Mouse (Mus musculus) limb, embryonic 13.5 days (tissue): ENCODE results near the gene Macrod2. TPM values are rescaled to one million over a fixed set of nuclear protein-coding genes. Genes with fewer than 3 reads are reported as not detected.
A peak's percentile ranks its signal among the peaks of the same experiment; 100 is the strongest.

Experiments
- ATAC-seq: fragments of 200-750 bp; cut with Nextera tagmentation; 2 replicates; pipeline ENCODE4 v1.8.0; 2017; ENCODE audit warnings: low read depth, moderate number of reproducible peaks, moderate TSS enrichment; ENCODE audit not compliant: low FRiP score
- H3K27ac ChIP-seq: fragments of 300-500 bp; sonication (generic); 2 replicates; pipeline ENCODE4 v1.5.1; 2015; ENCODE audit warnings: inconsistent platforms, mild to moderate bottlenecking, moderate library complexity
- H3K27me3 ChIP-seq: fragments of 300-500 bp; sonication (generic); 2 replicates; pipeline ENCODE4 v1.6.1; 2015; ENCODE audit warnings: mild to moderate bottlenecking, inconsistent platforms
- H3K36me3 ChIP-seq: fragments of 300-500 bp; sonication (generic); 2 replicates; pipeline ENCODE4 v1.6.1; 2015; ENCODE audit warnings: inconsistent platforms, mild to moderate bottlenecking, moderate library complexity
- H3K4me1 ChIP-seq: fragments of 300-500 bp; sonication (generic); 2 replicates; pipeline ENCODE4 v1.6.1; 2015; ENCODE audit warnings: inconsistent platforms
- H3K4me2 ChIP-seq: fragments of 300-500 bp; sonication (generic); replicated peaks from 2 replicates; pipeline ENCODE4 v1.6.1; 2015; ENCODE audit warnings: inconsistent platforms, mild to moderate bottlenecking, moderate library complexity
- H3K4me3 ChIP-seq: fragments of 300-500 bp; sonication (generic); 2 replicates; pipeline ENCODE4 v1.5.1; 2015; ENCODE audit warnings: moderate library complexity, mild to moderate bottlenecking, inconsistent platforms
- H3K9ac ChIP-seq: fragments of 300-500 bp; sonication (generic); 2 replicates; pipeline ENCODE4 v1.6.1; 2015; ENCODE audit warnings: mild to moderate bottlenecking, inconsistent platforms
- H3K9me3 ChIP-seq: fragments of 300-500 bp; sonication (generic); 2 replicates; pipeline ENCODE4 v1.6.1; 2016; ENCODE audit warnings: inconsistent platforms
- WGBS: fragments of 180-500 bp; shearing (Covaris S2); methylation state at CpG from one replicate; pipeline ENCODE4 v1.1.7; 2015; 5-methylcytosine and 5-hydroxymethylcytosine counted together
- polyA plus RNA-seq: library from polyadenylated mRNA; unstranded; fragments of >200 nt; fragmentation: Nextera tagmentation; extraction: Ambion mirVana; gene quantifications from 2 replicates; pipeline ENCODE4 v1.2.1, GENCODE M21; 2015

Macrod2 gene
- polyA plus RNA-seq, 1 experiment from 2014 or later = 36.9 TPM

DNA sequence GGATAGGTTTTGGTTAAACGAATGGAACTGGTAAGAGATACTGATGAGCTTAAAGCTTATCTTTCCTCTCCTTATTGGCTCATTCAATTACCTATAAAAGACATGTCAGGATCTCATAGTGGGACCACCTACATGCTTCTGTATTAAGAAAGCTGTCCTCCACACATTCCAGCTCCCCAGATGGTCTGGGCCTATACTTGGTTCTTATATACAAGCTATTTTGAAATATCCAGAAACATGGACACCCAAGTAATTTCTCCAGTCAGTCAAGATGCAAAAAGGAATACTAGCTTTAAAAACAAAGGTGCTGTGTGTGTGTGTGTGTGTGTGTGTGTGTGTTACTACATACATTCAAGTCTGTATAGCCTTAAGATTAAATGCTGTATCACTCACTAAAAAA, 833.7 kb downstream of the Macrod2 start:
- WGBS = 80% methylated on average over 1 of the region's 1 CpGs
- ATAC-seq = no peak
- H3K36me3 ChIP-seq = no peaks in the 10 kb centered on the region

DNA sequence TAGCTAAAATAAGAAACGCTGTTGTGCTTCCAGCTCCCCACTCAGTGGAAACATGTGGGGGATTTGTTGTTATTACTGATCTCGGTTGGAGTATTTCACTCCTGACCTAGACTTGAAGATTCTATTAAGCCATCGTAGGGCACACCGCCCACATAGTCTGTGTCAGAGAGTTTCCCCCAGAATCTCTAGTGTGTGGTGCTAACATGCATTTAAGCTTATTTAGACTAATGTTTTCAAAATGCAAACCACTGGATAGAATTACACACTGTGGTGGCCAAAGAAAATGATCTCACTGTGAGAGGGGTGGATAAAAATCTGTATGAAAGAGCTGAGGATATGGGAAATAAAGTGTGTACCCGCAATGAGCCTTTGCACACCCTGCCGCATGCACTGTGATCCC, 834.7 kb downstream of the Macrod2 start:
- Histone ChIP-seq H3K27ac (no peak overlapping the region), H3K4me2 (no peak overlapping the region), H3K9me3 (no peaks in the 10 kb centered on the region), H3K4me1 (peaks cover 34% of the 10 kb centered on the region), H3K27me3 (no peaks in the 10 kb centered on the region), H3K4me3 (no peak overlapping the region), H3K9ac (no peak overlapping the region), H3K36me3 (no peaks in the 10 kb centered on the region)
- ATAC-seq = no peak
- 49% methylated on average over 6 of the region's 6 CpGs for WGBS

More for the DNA sequence above, 833.7 kb downstream of the Macrod2 start:
- Histone ChIP-seq H3K27ac (no peak overlapping the region), H3K4me1 (peaks cover 26% of the 10 kb centered on the region), H3K4me3 (no peak overlapping the region), H3K9ac (no peak overlapping the region), H3K4me2 (no peak overlapping the region), H3K9me3 (no peaks in the 10 kb centered on the region), H3K27me3 (no peaks in the 10 kb centered on the region)

- H3K4me1 ChIP-seq = peaks cover 41% of the 10 kb centered on the region
- peak overlapping the region; percentile 31; the same call in 1 of the 2 replicates for H3K9ac ChIP-seq
- no peaks in the 10 kb centered on the region for H3K27me3 ChIP-seq
- peak overlapping the region; percentile 52 for H3K4me2 ChIP-seq
- no peak overlapping the region for H3K27ac ChIP-seq
- ATAC-seq = no peak
- H3K36me3 ChIP-seq = no peaks in the 10 kb centered on the region
- H3K9me3 ChIP-seq = no peaks in the 10 kb centered on the region
- 18% methylated on average over 16 of the region's 16 CpGs for WGBS
- no peak overlapping the region for H3K4me3 ChIP-seq
Observed at GRCm38 (mm10) chr2:141231011-141231668, 836.0 kb downstream of the Macrod2 start.

DNA sequence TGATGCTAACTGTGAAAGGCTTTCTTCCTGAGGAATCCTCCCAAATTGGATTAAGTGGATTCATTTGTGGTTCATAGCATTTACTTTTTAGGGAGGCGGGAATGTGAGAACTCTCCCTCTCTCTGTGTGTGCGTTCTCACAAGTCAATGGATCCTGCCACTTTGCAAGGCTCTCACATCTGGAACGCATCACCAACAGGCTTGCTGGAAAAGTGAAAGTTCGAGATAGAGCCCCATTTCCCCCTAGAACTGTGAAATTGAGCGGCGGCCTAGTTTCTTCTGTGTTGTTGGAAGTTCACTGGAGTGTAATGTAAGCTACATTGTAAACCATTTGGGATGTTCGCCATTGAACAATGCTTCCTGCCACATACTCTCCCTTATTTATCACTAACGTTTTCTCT, 839.2 kb downstream of the Macrod2 start:
- peaks cover 45% of the 10 kb centered on the region for H3K4me1 ChIP-seq
- H3K4me2 ChIP-seq = 0 out of 2 replicates have a peak overlapping the region, but pooled peaks have one; percentile 7
- H3K9me3 ChIP-seq = no peaks in the 10 kb centered on the region
- H3K27ac ChIP-seq = peak overlapping the region; percentile 80
- no peak overlapping the region for H3K4me3 ChIP-seq
- WGBS = 21% methylated on average over 8 of the region's 8 CpGs
- no peaks in the 10 kb centered on the region for H3K27me3 ChIP-seq
- peak; percentile 79; the same call in 1 of the 2 replicates for ATAC-seq
- no peaks in the 10 kb centered on the region for H3K36me3 ChIP-seq
- H3K9ac ChIP-seq = no peak overlapping the region

- Histone ChIP-seq H3K36me3 (no peaks in the 10 kb centered on the region), H3K4me1 (peaks cover 42% of the 10 kb centered on the region), H3K4me3 (no peak overlapping the region), H3K27me3 (no peaks in the 10 kb centered on the region), H3K4me2 (0 out of 2 replicates have a peak overlapping the region, but pooled peaks have one; percentile 7), H3K9me3 (no peaks in the 10 kb centered on the region), H3K9ac (no peak overlapping the region), H3K27ac (peak overlapping the region; percentile 80)
- 10% methylated on average over 5 of the region's 5 CpGs for WGBS
- peak; percentile 73; the same call in 1 of the 2 replicates for ATAC-seq
Observed at GRCm38 (mm10) chr2:141234724-141235453, 839.8 kb downstream of the Macrod2 start.

GRCm38 (mm10) chr2:141247680-141248079, 852.6 kb downstream of the Macrod2 start:
- H3K27me3 ChIP-seq = no peaks in the 10 kb centered on the region
- WGBS = 79% methylated on average over 2 of the region's 2 CpGs
- ATAC-seq = no peak

GRCm38 (mm10) chr2:141264582-141264981, 869.5 kb downstream of the Macrod2 start:
- no peak for ATAC-seq
- H3K4me1 ChIP-seq = no peaks in the 10 kb centered on the region
- no peaks in the 10 kb centered on the region for H3K36me3 ChIP-seq
- H3K27ac ChIP-seq = no peak overlapping the region
- H3K4me3 ChIP-seq = no peak overlapping the region
- no peak overlapping the region for H3K9ac ChIP-seq
- H3K4me2 ChIP-seq = no peak overlapping the region
- no peaks in the 10 kb centered on the region for H3K9me3 ChIP-seq
- 71% methylated on average over 4 of the region's 4 CpGs for WGBS
- no peaks in the 10 kb centered on the region for H3K27me3 ChIP-seq

More at GRCm38 (mm10) chr2:141247680-141248079, 852.6 kb downstream of the Macrod2 start:
- no peaks in the 10 kb centered on the region for H3K36me3 ChIP-seq
- no peak overlapping the region for H3K4me2 ChIP-seq
- H3K9ac ChIP-seq = no peak overlapping the region
- H3K4me1 ChIP-seq = peaks cover 7% of the 10 kb centered on the region
- H3K9me3 ChIP-seq = no peaks in the 10 kb centered on the region
- no peak overlapping the region for H3K4me3 ChIP-seq
- no peak overlapping the region for H3K27ac ChIP-seq

DNA sequence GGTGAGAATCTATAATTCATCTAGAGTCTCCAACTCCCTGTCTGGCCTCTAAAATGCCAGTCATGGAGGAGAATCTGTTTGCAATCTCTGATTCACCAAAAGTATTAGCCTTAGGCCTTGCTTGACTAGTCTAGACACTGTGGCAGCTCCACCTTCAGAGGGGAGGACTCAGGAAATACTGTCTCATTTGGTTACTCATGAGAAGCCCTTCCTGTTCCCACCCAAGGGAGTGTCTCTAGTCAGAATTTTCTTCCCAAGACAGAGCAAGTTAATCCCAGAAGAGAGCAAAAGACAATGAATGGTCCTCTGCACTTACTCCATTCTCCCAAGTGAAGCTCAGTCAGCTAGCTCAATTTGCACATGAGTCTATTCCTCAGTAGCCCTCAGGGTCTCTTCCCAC, 871.5 kb downstream of the Macrod2 start:
- Histone ChIP-seq H3K27ac (no peak overlapping the region), H3K36me3 (no peaks in the 10 kb centered on the region), H3K4me3 (no peak overlapping the region), H3K9me3 (no peaks in the 10 kb centered on the region), H3K4me1 (peaks cover 3% of the 10 kb centered on the region), H3K4me2 (no peak overlapping the region), H3K27me3 (no peaks in the 10 kb centered on the region), H3K9ac (no peak overlapping the region)
- ATAC-seq = no peak

DNA sequence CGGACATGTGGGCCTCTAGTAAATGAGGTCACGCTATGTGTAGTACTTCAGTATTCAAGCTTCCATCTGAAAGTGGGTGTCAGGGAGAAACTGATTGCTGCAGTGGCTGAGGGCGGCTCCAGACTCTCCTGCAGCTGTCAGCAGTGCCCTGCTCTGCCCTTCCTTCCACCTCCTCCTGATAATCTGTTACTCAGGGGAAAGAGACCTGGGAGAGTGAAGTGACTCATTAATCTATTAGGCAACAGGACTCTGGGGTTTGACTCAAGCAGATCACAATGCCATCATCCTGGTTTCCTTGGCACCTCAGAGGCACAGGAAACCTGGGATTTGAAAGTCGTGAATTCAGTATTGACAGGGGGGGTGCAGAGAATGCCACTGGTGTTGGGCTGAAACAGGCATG, 876.4 kb downstream of the Macrod2 start:
- Histone ChIP-seq H3K9ac (no peak overlapping the region), H3K9me3 (no peaks in the 10 kb centered on the region), H3K4me2 (no peak overlapping the region), H3K36me3 (no peaks in the 10 kb centered on the region), H3K4me1 (peaks cover 17% of the 10 kb centered on the region), H3K4me3 (no peak overlapping the region), H3K27ac (no peak overlapping the region), H3K27me3 (no peaks in the 10 kb centered on the region)
- no peak for ATAC-seq
- 39% methylated on average over 4 of the region's 4 CpGs for WGBS

DNA sequence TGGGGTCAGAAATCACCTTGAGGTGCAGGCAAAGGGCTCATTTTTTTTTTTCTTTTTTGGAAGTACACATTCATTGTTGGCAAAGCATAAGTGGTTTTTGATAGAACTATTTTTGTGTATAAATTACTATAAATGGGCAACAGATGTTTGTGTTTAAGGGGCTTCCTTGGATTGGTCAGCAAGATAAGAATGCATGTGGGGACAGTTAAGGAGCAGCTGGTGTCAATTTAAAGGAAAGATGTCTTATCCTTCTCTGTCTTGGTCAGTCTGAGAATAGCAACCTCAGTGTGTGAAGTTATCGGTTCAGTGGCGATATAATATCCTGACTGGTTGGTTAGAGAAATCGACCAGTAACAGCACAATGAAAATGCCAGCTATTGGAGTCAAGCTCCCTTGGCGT, 877.9 kb downstream of the Macrod2 start:
- Histone ChIP-seq H3K4me1 (peaks cover 17% of the 10 kb centered on the region), H3K27ac (no peak overlapping the region), H3K9me3 (no peaks in the 10 kb centered on the region), H3K4me2 (no peak overlapping the region), H3K27me3 (no peaks in the 10 kb centered on the region), H3K4me3 (no peak overlapping the region), H3K9ac (no peak overlapping the region), H3K36me3 (no peaks in the 10 kb centered on the region)
- peak; percentile 67; the same call in 1 of the 2 replicates for ATAC-seq
- WGBS = 36% methylated on average over 4 of the region's 4 CpGs

GRCm38 (mm10) chr2:141274262-141274661, 879.2 kb downstream of the Macrod2 start:
- Histone ChIP-seq H3K4me2 (no peak overlapping the region), H3K4me1 (peaks cover 19% of the 10 kb centered on the region), H3K36me3 (no peaks in the 10 kb centered on the region), H3K4me3 (no peak overlapping the region), H3K27me3 (no peaks in the 10 kb centered on the region), H3K9ac (no peak overlapping the region), H3K9me3 (no peaks in the 10 kb centered on the region), H3K27ac (no peak overlapping the region)
- 78% methylated on average over 2 of the region's 2 CpGs for WGBS
- no peak for ATAC-seq

DNA sequence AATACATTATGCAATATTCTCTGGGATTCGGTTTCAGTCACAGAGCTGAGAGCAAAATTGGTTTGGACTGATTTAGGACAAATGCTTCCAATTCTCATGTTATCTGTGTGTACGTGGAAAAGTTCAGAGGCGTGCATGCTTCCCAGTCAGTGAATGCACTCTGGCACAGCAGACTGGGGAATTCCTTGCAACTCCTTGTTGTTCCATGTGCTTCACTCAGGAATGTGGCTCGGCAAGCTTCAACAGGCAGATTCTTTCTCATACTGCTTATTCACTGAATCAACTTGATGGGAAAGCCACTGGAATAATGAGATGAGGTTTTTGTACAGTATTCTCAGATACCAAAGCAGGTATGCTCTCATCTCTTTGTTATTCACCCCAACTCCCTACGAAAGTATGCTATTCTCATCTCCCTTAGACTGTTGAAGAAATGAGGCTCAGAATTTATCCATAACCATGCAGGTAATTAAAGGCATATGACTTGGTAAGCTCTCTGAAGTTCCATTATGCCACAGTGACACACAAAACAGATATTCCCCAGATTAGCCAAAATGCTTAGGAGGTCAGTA, 884.1 kb downstream of the Macrod2 start:
- ATAC-seq = peak; percentile 40; the same call in 1 of the 2 replicates
- H3K36me3 ChIP-seq = no peaks in the 10 kb centered on the region
- no peak overlapping the region for H3K9ac ChIP-seq
- H3K9me3 ChIP-seq = no peaks in the 10 kb centered on the region
- no peaks in the 10 kb centered on the region for H3K27me3 ChIP-seq
- no peak overlapping the region for H3K4me3 ChIP-seq
- WGBS = 39% methylated on average over 5 of the region's 5 CpGs
- no peak overlapping the region for H3K4me2 ChIP-seq
- H3K27ac ChIP-seq = no peak overlapping the region
- peaks cover 6% of the 10 kb centered on the region for H3K4me1 ChIP-seq
